In the genomic region with DNA sequence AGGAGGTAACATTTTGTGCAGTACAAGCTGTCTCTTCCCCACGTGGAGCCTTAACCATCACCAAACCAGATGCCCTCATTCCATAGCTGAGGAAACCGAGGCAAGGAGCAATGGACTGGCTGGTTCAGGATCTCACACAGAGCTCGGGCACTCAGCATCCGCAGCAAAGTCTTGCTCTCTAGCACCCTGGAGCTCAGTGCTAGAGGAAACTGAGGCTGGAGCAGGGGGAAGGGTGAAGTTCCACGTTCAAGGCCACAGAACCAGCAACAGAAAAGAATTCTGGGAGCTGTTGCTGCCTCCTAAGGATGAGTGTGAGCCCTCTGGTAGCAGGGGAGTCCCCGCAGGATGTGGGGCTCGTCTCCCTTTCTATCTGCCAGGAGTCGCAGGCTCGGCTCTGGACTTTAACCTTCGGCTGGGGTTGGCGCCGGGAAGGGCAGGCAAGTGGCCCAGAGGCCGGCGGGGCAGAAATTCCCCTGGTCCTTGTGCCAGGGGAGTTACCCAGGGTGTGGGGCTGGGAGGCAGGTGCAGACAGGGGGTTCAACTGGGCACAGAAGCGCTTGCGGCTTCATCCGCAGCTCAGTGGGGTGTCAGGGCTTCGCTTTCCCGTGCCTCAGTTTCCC, we compare ENCODE assay signal across 10 mouse cellular contexts. TPM values are rescaled to one million over a fixed set of nuclear protein-coding genes. Genes with fewer than 3 reads are reported as not detected.
DNase-seq lines count a peak whose midpoint lies in the region; ATAC-seq and TF ChIP-seq lines count a peak whose summit lies in the region.
"Had no signal": no experiment of that assay in that cellular context is flagged by ENCODE, and none has a peak within 500 bp of the region (broad histone marks: within the 10 kb centered on the region; RNA-seq: fewer than 3 reads in every experiment).

No protein-coding gene starts in this region.

- no peak overlapping the region for H3K4me2 ChIP-seq in midbrain, embryonic 11.5 days
- H3K4me2 ChIP-seq in midbrain, postnatal 0 days (ENCODE audit: low read depth, low read length, poor library complexity, severe bottlenecking): no peak overlapping the region
- no peak overlapping the region for H3K4me2 ChIP-seq in kidney, embryonic 14.5 days (replicated peaks; ENCODE audit: low read depth, low read length)
- no peak overlapping the region for H3K4me2 ChIP-seq in liver, embryonic 16.5 days (ENCODE audit: low read depth, low read length)
- H3K4me2 ChIP-seq in forebrain, embryonic 12.5 days: no peak overlapping the region

- peak; percentile 68 for DNase-seq in adrenal gland, adult 2 months
- no peak for DNase-seq in adrenal gland, adult 18-20 months (ENCODE audit: low spot score in 2 of 2)
- peak; percentile 61 for DNase-seq in midbrain, embryonic 11.5 days (ENCODE audit: low spot score, missing footprints)
- no peak for DNase-seq in midbrain, postnatal 0 days (ENCODE audit: low spot score)
- no peak for DNase-seq in layer of hippocampus, adult 2 months (ENCODE audit: low spot score in 2 of 2)
- DNase-seq: cerebellum, adult 9-11 months had no signal

- no peaks in the 10 kb centered on the region for H3K36me3 ChIP-seq in midbrain, embryonic 11.5 days (ENCODE audit: control insufficient read depth, insufficient read depth, low read length)
- no peaks in the 10 kb centered on the region for H3K36me3 ChIP-seq in midbrain, postnatal 0 days (ENCODE audit: insufficient read depth, low read length)
- H3K36me3 ChIP-seq in kidney, embryonic 14.5 days (ENCODE audit: control insufficient read depth, insufficient read depth, low read length): no peaks in the 10 kb centered on the region
- H3K36me3 ChIP-seq in liver, embryonic 16.5 days (ENCODE audit: control insufficient read depth, insufficient read depth): no peaks in the 10 kb centered on the region
- no peaks in the 10 kb centered on the region for H3K36me3 ChIP-seq in forebrain, embryonic 12.5 days (replicated peaks)

- H3K27me3 ChIP-seq in midbrain, embryonic 11.5 days (ENCODE audit: control insufficient read depth, insufficient read depth, low read length): peaks cover 9% of the 10 kb centered on the region; the same call in 1 of the 2 replicates
- peaks cover 17% of the 10 kb centered on the region for H3K27me3 ChIP-seq in midbrain, postnatal 0 days (ENCODE audit: insufficient read depth, low read length)
- peaks cover 4% of the 10 kb centered on the region; the same call in 1 of the 2 replicates for H3K27me3 ChIP-seq in kidney, embryonic 14.5 days (ENCODE audit: control insufficient read depth, insufficient read depth, low read length)
- H3K27me3 ChIP-seq in liver, embryonic 16.5 days (ENCODE audit: control insufficient read depth, insufficient read depth, low read depth, low read length): no peaks in the 10 kb centered on the region
- H3K27me3 ChIP-seq in forebrain, embryonic 12.5 days: peaks cover 49% of the 10 kb centered on the region

- no peaks in the 10 kb centered on the region; the same call in 1 of the 2 replicates for H3K9me3 ChIP-seq in midbrain, embryonic 11.5 days (ENCODE audit: control insufficient read depth, low read length)
- H3K9me3 ChIP-seq in midbrain, postnatal 0 days (ENCODE audit: low read length): no peaks in the 10 kb centered on the region
- no peaks in the 10 kb centered on the region for H3K9me3 ChIP-seq in kidney, embryonic 14.5 days (ENCODE audit: control insufficient read depth, low read length)
- H3K9me3 ChIP-seq in liver, embryonic 16.5 days (replicated peaks; ENCODE audit: control insufficient read depth, low read length): no peaks in the 10 kb centered on the region
- H3K9me3 ChIP-seq in forebrain, embryonic 12.5 days: no peaks in the 10 kb centered on the region

- TF ChIP-seq CTCF in midbrain, postnatal 0 days (IDR thresholded peaks at IDR 0.05): no peak
- no peak for TF ChIP-seq CTCF in layer of hippocampus, adult 2 months (conservative IDR thresholded peaks at IDR 0.05)

- H3K27ac ChIP-seq in midbrain, embryonic 11.5 days (ENCODE audit: low read depth, low read length): no peak overlapping the region
- no peak overlapping the region for H3K27ac ChIP-seq in midbrain, postnatal 0 days (ENCODE audit: low read depth, low read length)
- H3K27ac ChIP-seq in kidney, embryonic 14.5 days (ENCODE audit: low read depth, low read length): no peak overlapping the region
- H3K27ac ChIP-seq in liver, embryonic 16.5 days (ENCODE audit: low read length): peak overlapping the region; percentile 34; the same call in 1 of the 2 replicates
- no peak overlapping the region for H3K27ac ChIP-seq in forebrain, embryonic 12.5 days
- no peak overlapping the region for H3K27ac ChIP-seq in layer of hippocampus, adult 2 months

- 33% methylated on average over 19 of the region's 19 CpGs for WGBS in midbrain, embryonic 11.5 days
- WGBS in midbrain, postnatal 0 days: 30% methylated on average over 19 of the region's 19 CpGs
- WGBS in kidney, embryonic 14.5 days: 28% methylated on average over 19 of the region's 19 CpGs
- WGBS in liver, embryonic 16.5 days (ENCODE audit: insufficient replicate concordance): 37% methylated on average over 19 of the region's 19 CpGs
- 29% methylated on average over 19 of the region's 19 CpGs for whole genome bisulfite sequencing in forebrain, embryonic 12.5 days

- H3K4me1 ChIP-seq in midbrain, embryonic 11.5 days (ENCODE audit: control insufficient read depth, insufficient read depth, low read length): no peaks in the 10 kb centered on the region
- no peaks in the 10 kb centered on the region for H3K4me1 ChIP-seq in midbrain, postnatal 0 days (ENCODE audit: insufficient read depth, low read length)
- H3K4me1 ChIP-seq in kidney, embryonic 14.5 days (ENCODE audit: control insufficient read depth, insufficient read depth, low read length): no peaks in the 10 kb centered on the region
- peaks cover 9% of the 10 kb centered on the region for H3K4me1 ChIP-seq in liver, embryonic 16.5 days (ENCODE audit: control insufficient read depth, low read depth, low read length)
- H3K4me1 ChIP-seq in forebrain, embryonic 12.5 days: no peaks in the 10 kb centered on the region

- peak; percentile 38; the same call in 1 of the 2 replicates for ATAC-seq in midbrain, embryonic 11.5 days (ENCODE audit: low FRiP score)
- ATAC-seq in midbrain, postnatal 0 days (ENCODE audit: low FRiP score): no peak
- 0 out of 2 replicates have a peak, but pooled peaks have one; percentile 13 for ATAC-seq in kidney, embryonic 14.5 days (ENCODE audit: low FRiP score, low TSS enrichment)
- 0 out of 2 replicates have a peak, but pooled peaks have one; percentile 10 for ATAC-seq in liver, embryonic 16.5 days (ENCODE audit: low read depth)
- no peak for ATAC-seq in forebrain, embryonic 12.5 days (ENCODE audit: low FRiP score)

- H3K9ac ChIP-seq in midbrain, embryonic 11.5 days (ENCODE audit: low read length): no peak overlapping the region
- H3K9ac ChIP-seq in midbrain, postnatal 0 days (replicated peaks; ENCODE audit: low read length, poor library complexity, severe bottlenecking): no peak overlapping the region
- H3K9ac ChIP-seq in kidney, embryonic 14.5 days (ENCODE audit: low read depth, low read length): no peak overlapping the region
- no peak overlapping the region for H3K9ac ChIP-seq in liver, embryonic 16.5 days (ENCODE audit: low read depth, low read length)
- H3K9ac ChIP-seq in forebrain, embryonic 12.5 days: no peak overlapping the region

- H3K4me3 ChIP-seq in midbrain, embryonic 11.5 days (ENCODE audit: low read depth, low read length): no peak overlapping the region
- H3K4me3 ChIP-seq in midbrain, postnatal 0 days (ENCODE audit: low read depth, low read length): no peak overlapping the region
- H3K4me3 ChIP-seq in kidney, embryonic 14.5 days (ENCODE audit: low read length): no peak overlapping the region
- no peak overlapping the region for H3K4me3 ChIP-seq in liver, embryonic 16.5 days (ENCODE audit: low read depth, low read length)
- H3K4me3 ChIP-seq in forebrain, embryonic 12.5 days (replicated peaks): no peak overlapping the region
- H3K4me3 ChIP-seq in layer of hippocampus, adult 2 months: no peak overlapping the region
- H3K4me3 ChIP-seq: erythroblast, embryonic 14.5 days had no signal

RNA-seq across cellular contexts. Expression of a gene that starts 8.8 kb away (rescaled TPM):
- under 1 TPM in 1 of 2 experiments, not detected in 1; 0.86 TPM for total RNA-seq in adrenal gland, adult 2 months (2021)
- 0.71 and 1.3 TPM in 2 replicates for polyA plus RNA-seq in adrenal gland, adult 2 months (2012; rRNA removed)
- not detected for total RNA-seq in adrenal gland, adult 18-20 months (2021)
- 0.22 TPM in 1 of 2 replicates, not detected in the other for polyA plus RNA-seq in midbrain, embryonic 11.5 days (2014; fragmentation: Nextera tagmentation; extraction: Ambion mirVana)
- 31.6 and 44.4 TPM in 2 replicates for total RNA-seq in midbrain, postnatal 0 days (2014; rRNA removed)
- 21.6 and 25.8 TPM in 2 replicates for polyA plus RNA-seq in midbrain, postnatal 0 days (2015; fragmentation: Nextera tagmentation; extraction: Ambion mirVana)
- polyA plus RNA-seq in kidney, embryonic 14.5 days (2014; fragmentation: Nextera tagmentation; extraction: Ambion mirVana): 0.27 TPM in 1 of 2 replicates, not detected in the other
- 0.08 TPM in 1 of 2 replicates, not detected in the other for polyA plus RNA-seq in liver, embryonic 16.5 days (2015; fragmentation: Nextera tagmentation; extraction: Ambion mirVana)
- polyA plus RNA-seq in forebrain, embryonic 12.5 days (2016; fragmentation: Nextera tagmentation; extraction: Ambion mirVana): 0.65 and 1.3 TPM in 2 replicates
- 1 to 10 TPM in 1 of 2 experiments, under 1 TPM in 1; 0.86 to 1.6 TPM for total RNA-seq in layer of hippocampus, adult 2 months (2021)
- polyA plus RNA-seq: erythroblast, embryonic 14.5 days had no signal

RNA-seq across cellular contexts. Expression of a gene that starts 18.1 kb away (rescaled TPM):
- total RNA-seq in adrenal gland, adult 2 months (2021): not detected
- 0.52 and 0.55 TPM in 2 replicates for polyA plus RNA-seq in adrenal gland, adult 2 months (2012; rRNA removed)
- total RNA-seq in adrenal gland, adult 18-20 months (2021): not detected
- polyA plus RNA-seq in midbrain, embryonic 11.5 days (2014; fragmentation: Nextera tagmentation; extraction: Ambion mirVana): not detected in 2 replicates
- not detected in 2 replicates for total RNA-seq in midbrain, postnatal 0 days (2014; rRNA removed)
- polyA plus RNA-seq in midbrain, postnatal 0 days (2015; fragmentation: Nextera tagmentation; extraction: Ambion mirVana): 0.90 and 1.5 TPM in 2 replicates
- polyA plus RNA-seq in kidney, embryonic 14.5 days (2014; fragmentation: Nextera tagmentation; extraction: Ambion mirVana): not detected in 2 replicates
- polyA plus RNA-seq in liver, embryonic 16.5 days (2015; fragmentation: Nextera tagmentation; extraction: Ambion mirVana): not detected in 2 replicates
- polyA plus RNA-seq in forebrain, embryonic 12.5 days (2016; fragmentation: Nextera tagmentation; extraction: Ambion mirVana): not detected in 2 replicates
- not detected for total RNA-seq in layer of hippocampus, adult 2 months (2021)
- polyA plus RNA-seq: erythroblast, embryonic 14.5 days had no signal

RNA-seq across cellular contexts. Expression of a gene that starts 20.4 kb away (rescaled TPM):
- total RNA-seq in adrenal gland, adult 2 months (2021): 10 to 100 TPM; 26.7 to 34.1 TPM
- polyA plus RNA-seq in adrenal gland, adult 2 months (2012; rRNA removed): 155 and 161 TPM in 2 replicates
- total RNA-seq in adrenal gland, adult 18-20 months (2021): 10 to 100 TPM; 21.9 to 34.8 TPM
- polyA plus RNA-seq in midbrain, embryonic 11.5 days (2014; fragmentation: Nextera tagmentation; extraction: Ambion mirVana): 0.47 and 0.67 TPM in 2 replicates
- total RNA-seq in midbrain, postnatal 0 days (2014; rRNA removed): 0.55 and 0.66 TPM in 2 replicates
- polyA plus RNA-seq in midbrain, postnatal 0 days (2015; fragmentation: Nextera tagmentation; extraction: Ambion mirVana): 0.93 and 1.3 TPM in 2 replicates
- 3.5 and 4.2 TPM in 2 replicates for polyA plus RNA-seq in kidney, embryonic 14.5 days (2014; fragmentation: Nextera tagmentation; extraction: Ambion mirVana)
- 4.1 and 4.4 TPM in 2 replicates for polyA plus RNA-seq in liver, embryonic 16.5 days (2015; fragmentation: Nextera tagmentation; extraction: Ambion mirVana)
- polyA plus RNA-seq in forebrain, embryonic 12.5 days (2016; fragmentation: Nextera tagmentation; extraction: Ambion mirVana): 0.62 and 0.96 TPM in 2 replicates
- under 1 TPM; 0.46 to 0.83 TPM for total RNA-seq in layer of hippocampus, adult 2 months (2021)

RNA-seq across cellular contexts. Expression of a gene that starts 44.8 kb away (rescaled TPM):
- not detected for total RNA-seq in adrenal gland, adult 2 months (2021)
- polyA plus RNA-seq in adrenal gland, adult 2 months (2012; rRNA removed): not detected in 2 replicates
- total RNA-seq in adrenal gland, adult 18-20 months (2021): not detected
- polyA plus RNA-seq in midbrain, embryonic 11.5 days (2014; fragmentation: Nextera tagmentation; extraction: Ambion mirVana): not detected in 2 replicates
- 0.38 TPM in 1 of 2 replicates, not detected in the other for total RNA-seq in midbrain, postnatal 0 days (2014; rRNA removed)
- not detected in 2 replicates for polyA plus RNA-seq in midbrain, postnatal 0 days (2015; fragmentation: Nextera tagmentation; extraction: Ambion mirVana)
- not detected in 2 replicates for polyA plus RNA-seq in kidney, embryonic 14.5 days (2014; fragmentation: Nextera tagmentation; extraction: Ambion mirVana)
- not detected in 2 replicates for polyA plus RNA-seq in liver, embryonic 16.5 days (2015; fragmentation: Nextera tagmentation; extraction: Ambion mirVana)
- not detected in 2 replicates for polyA plus RNA-seq in forebrain, embryonic 12.5 days (2016; fragmentation: Nextera tagmentation; extraction: Ambion mirVana)
- total RNA-seq in layer of hippocampus, adult 2 months (2021): not detected
- polyA plus RNA-seq: erythroblast, embryonic 14.5 days had no signal

RNA-seq across cellular contexts. Expression of a gene that starts 46.4 kb away (rescaled TPM):
- not detected for total RNA-seq in adrenal gland, adult 2 months (2021)
- polyA plus RNA-seq in adrenal gland, adult 2 months (2012; rRNA removed): 0.60 TPM in 1 of 2 replicates, not detected in the other
- total RNA-seq in adrenal gland, adult 18-20 months (2021): under 1 TPM in 1 of 2 experiments, not detected in 1; 0.64 TPM
- not detected in 2 replicates for polyA plus RNA-seq in midbrain, embryonic 11.5 days (2014; fragmentation: Nextera tagmentation; extraction: Ambion mirVana)
- 0.71 and 1.8 TPM in 2 replicates for total RNA-seq in midbrain, postnatal 0 days (2014; rRNA removed)
- 0.70 and 1.2 TPM in 2 replicates for polyA plus RNA-seq in midbrain, postnatal 0 days (2015; fragmentation: Nextera tagmentation; extraction: Ambion mirVana)
- 4.7 and 7.3 TPM in 2 replicates for polyA plus RNA-seq in kidney, embryonic 14.5 days (2014; fragmentation: Nextera tagmentation; extraction: Ambion mirVana)
- 4.7 and 5.4 TPM in 2 replicates for polyA plus RNA-seq in liver, embryonic 16.5 days (2015; fragmentation: Nextera tagmentation; extraction: Ambion mirVana)
- 0.47 and 0.56 TPM in 2 replicates for polyA plus RNA-seq in forebrain, embryonic 12.5 days (2016; fragmentation: Nextera tagmentation; extraction: Ambion mirVana)
- total RNA-seq in layer of hippocampus, adult 2 months (2021): not detected
- polyA plus RNA-seq: erythroblast, embryonic 14.5 days had no signal

Comparison
In these comparisons a context has a peak if more than half of its experiments do, and no peak if none do; other contexts are left out.
1. DNase-seq: peak in adrenal gland, adult 2 months (single experiment) and midbrain, embryonic 11.5 days (single experiment); none in adrenal gland, adult 18-20 months (0 of 2), midbrain, postnatal 0 days (single experiment) and layer of hippocampus, adult 2 months (0 of 2).
2. ATAC-seq: peak in midbrain, embryonic 11.5 days (single experiment), kidney, embryonic 14.5 days (single experiment) and liver, embryonic 16.5 days (single experiment); none in midbrain, postnatal 0 days (single experiment) and forebrain, embryonic 12.5 days (single experiment).
3. RNA of a gene that starts 20.4 kb away (polyA plus RNA-seq): 155 to 161 TPM in adrenal gland, adult 2 months; 4.1 to 4.4 TPM in liver, embryonic 16.5 days, 3.5 to 4.2 TPM in kidney, embryonic 14.5 days, 0.62 to 0.96 TPM in forebrain, embryonic 12.5 days, 0.93 to 1.3 TPM in midbrain, postnatal 0 days and 0.47 to 0.67 TPM in midbrain, embryonic 11.5 days; every median in the first group is over 10 times any median in the second.